ENCODE assay signal across 22 mouse cellular contexts in genomic region chr1:192347327-192347726, GRCm38 (mm10).
DNase-seq lines count a peak whose midpoint lies in the region; ATAC-seq lines count a peak whose summit lies in the region.
"Had no signal": no experiment of that assay in that cellular context is flagged by ENCODE, and none has a peak within 500 bp of the region (broad histone marks: within the 10 kb centered on the region; RNA-seq: fewer than 3 reads in every experiment).

No protein-coding gene starts in this region.

- H3K9me3 ChIP-seq in kidney, embryonic 14.5 days (ENCODE audit: control insufficient read depth, low read length), result no peaks in the 10 kb centered on the region
- H3K9me3 ChIP-seq: embryonic facial prominence, embryonic 12.5 days; heart, embryonic 10.5 days; hindbrain, embryonic 12.5 days; neural tube, embryonic 12.5 days had no signal

- no peak overlapping the region for H3K4me2 ChIP-seq in kidney, embryonic 14.5 days (replicated peaks; ENCODE audit: low read depth, low read length)
- H3K4me2 ChIP-seq: embryonic facial prominence, embryonic 12.5 days; hindbrain, embryonic 12.5 days; midbrain, embryonic 13.5 days; neural tube, embryonic 12.5 days had no signal

- no peak overlapping the region for H3K4me3 ChIP-seq in kidney, embryonic 14.5 days (ENCODE audit: low read length)
- H3K4me3 ChIP-seq: embryonic facial prominence, embryonic 12.5 days; heart, embryonic 10.5 days; hindbrain, embryonic 12.5 days; midbrain, embryonic 13.5 days; neural tube, embryonic 12.5 days had no signal

- H3K27me3 ChIP-seq in kidney, embryonic 14.5 days (ENCODE audit: control insufficient read depth, insufficient read depth, low read length), result no peaks in the 10 kb centered on the region
- H3K27me3 ChIP-seq: embryonic facial prominence, embryonic 12.5 days; hindbrain, embryonic 12.5 days; midbrain, embryonic 13.5 days; neural tube, embryonic 12.5 days; Patski had no signal

- WGBS in kidney, embryonic 14.5 days, result 51% methylated on average over 5 of the region's 5 CpGs

- no peak overlapping the region for H3K9ac ChIP-seq in kidney, embryonic 14.5 days (ENCODE audit: low read depth, low read length)
- H3K9ac ChIP-seq: embryonic facial prominence, embryonic 12.5 days; hindbrain, embryonic 12.5 days; midbrain, embryonic 13.5 days; neural tube, embryonic 12.5 days had no signal

- no peak overlapping the region for H3K27ac ChIP-seq in kidney, embryonic 14.5 days (ENCODE audit: low read depth, low read length)
- H3K27ac ChIP-seq: embryonic facial prominence, embryonic 12.5 days; heart, embryonic 10.5 days; hindbrain, embryonic 12.5 days; midbrain, embryonic 13.5 days; neural tube, embryonic 12.5 days; stomach, postnatal 0 days had no signal

- H3K36me3 ChIP-seq in kidney, embryonic 14.5 days (ENCODE audit: control insufficient read depth, insufficient read depth, low read length), result no peaks in the 10 kb centered on the region
- H3K36me3 ChIP-seq: embryonic facial prominence, embryonic 12.5 days; heart, embryonic 10.5 days; hindbrain, embryonic 12.5 days; midbrain, embryonic 13.5 days; neural tube, embryonic 12.5 days had no signal

- H3K4me1 ChIP-seq in kidney, embryonic 14.5 days (ENCODE audit: control insufficient read depth, insufficient read depth, low read length), result no peaks in the 10 kb centered on the region
- H3K4me1 ChIP-seq: embryonic facial prominence, embryonic 12.5 days; hindbrain, embryonic 12.5 days; neural tube, embryonic 12.5 days had no signal

- DNase-seq in cerebellum, postnatal 4 days (ENCODE audit: low spot score in 2 of 2), result no peak
- peak; percentile 6 for DNase-seq in kidney, postnatal 14 days
- peak; percentile 63 for DNase-seq in cerebellum, adult 9-10 months
- peak; percentile 10 to 49 for DNase-seq in kidney, postnatal 36 days
- DNase-seq in adipocyte (ENCODE audit: low spot score), result no peak
- DNase-seq in embryo, embryonic 11 days, result no peak
- DNase-seq: adrenal gland, postnatal 14 days; liver; right cerebral cortex, adult 18-20 months had no signal

- ATAC-seq in cerebellum, adult (ENCODE audit: insufficient number of reproducible peaks, low FRiP score, low TSS enrichment), result peak; percentile 26; the same call in 1 of the 2 replicates
- no peak for ATAC-seq in kidney, embryonic 14.5 days (ENCODE audit: low FRiP score, low TSS enrichment)
- ATAC-seq: CD4-positive, CD25-positive, alpha-beta regulatory T cell, adult 4 months; forebrain, embryonic 16.5 days; inflammation-experienced regulatory T-cells, adult 6 months; lung, postnatal 0 days; midbrain, embryonic 13.5 days; Patski had no signal

Comparison
In these comparisons a context has a peak if more than half of its experiments do, and no peak if none do; other contexts are left out.
1. DNase-seq: peak in kidney, postnatal 14 days (single experiment), cerebellum, adult 9-10 months (single experiment) and kidney, postnatal 36 days (2 of 2); none in cerebellum, postnatal 4 days (0 of 2), adipocyte (single experiment) and embryo, embryonic 11 days (single experiment).